Mouse (Mus musculus) hindlimb bud, embryonic 11.5 days (tissue): Measurements from ENCODE around the gene Ccnd1.
"Not testable (repeated sequence)": the region's sequence is repeated elsewhere in the genome, so short reads cannot be mapped to it uniquely, and the experiment has no call there.

Experiments used
- DNase-seq: peaks from one replicate; pipeline ENCODE4 v3.0.0-alpha.2; 2012; ENCODE audit warnings: low read depth, low spot score; ENCODE audit errors: extremely low spot score

The Ccnd1 gene

DNA sequence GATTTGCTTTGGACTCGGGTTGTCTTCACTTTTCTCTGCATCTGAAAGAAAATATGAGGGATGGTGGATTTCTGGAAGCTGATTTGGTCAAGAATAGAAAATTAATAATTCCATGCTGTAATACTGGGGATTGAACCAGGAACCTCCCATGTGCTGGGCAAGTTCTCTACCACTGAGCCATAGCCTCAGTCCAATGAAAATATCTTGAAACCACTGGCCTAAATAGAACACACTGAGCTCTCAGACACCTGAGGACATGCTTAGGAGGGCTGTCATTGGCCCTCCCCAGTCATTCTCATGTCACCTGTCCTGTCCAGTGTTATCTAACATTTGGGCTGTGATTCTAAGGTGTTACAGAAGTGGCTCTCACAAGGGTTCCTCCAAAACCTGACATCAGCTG, 28.6 kb downstream of the Ccnd1 start:
- DNase-seq, result no peak

DNA sequence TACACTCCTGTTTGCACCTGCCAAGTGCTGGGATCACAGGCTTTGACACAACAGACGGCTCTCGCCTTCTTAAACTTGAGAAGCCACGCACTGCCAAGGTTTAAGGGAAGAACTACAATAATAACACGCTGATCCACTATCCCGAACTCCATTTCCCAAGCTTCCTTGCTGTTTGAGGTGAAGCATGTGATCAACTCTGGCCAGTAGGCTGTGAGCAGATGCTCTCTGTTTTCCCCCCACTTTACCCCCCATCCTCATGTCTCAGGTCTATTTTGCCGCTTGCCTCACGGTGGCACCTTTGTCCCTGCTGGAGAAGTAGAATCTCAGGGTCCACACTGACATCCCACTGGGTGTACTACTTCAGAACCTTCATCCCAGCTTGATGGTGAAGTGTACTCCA, 31.0 kb downstream of the Ccnd1 start:
- no peak for DNase-seq

DNA sequence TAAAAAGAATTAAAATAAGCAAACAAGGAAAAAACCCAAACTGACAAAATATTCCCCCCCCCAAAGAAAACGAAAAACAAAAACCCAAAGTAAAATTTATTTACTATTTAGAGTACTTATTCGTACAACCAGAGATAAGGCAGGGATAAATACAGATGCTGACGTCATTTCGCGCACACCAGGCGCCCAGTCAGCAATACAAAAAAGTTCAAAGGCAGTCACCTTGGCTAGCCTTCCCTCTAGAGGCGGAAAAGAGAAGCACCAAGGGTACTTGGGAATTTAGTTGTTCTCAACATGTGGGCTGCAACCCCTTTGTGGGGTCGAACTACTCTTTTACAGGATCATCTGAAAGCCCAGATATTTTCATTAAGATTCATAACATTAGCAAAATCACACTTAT, 31.9 kb downstream of the Ccnd1 start:
- no peak for DNase-seq

DNA sequence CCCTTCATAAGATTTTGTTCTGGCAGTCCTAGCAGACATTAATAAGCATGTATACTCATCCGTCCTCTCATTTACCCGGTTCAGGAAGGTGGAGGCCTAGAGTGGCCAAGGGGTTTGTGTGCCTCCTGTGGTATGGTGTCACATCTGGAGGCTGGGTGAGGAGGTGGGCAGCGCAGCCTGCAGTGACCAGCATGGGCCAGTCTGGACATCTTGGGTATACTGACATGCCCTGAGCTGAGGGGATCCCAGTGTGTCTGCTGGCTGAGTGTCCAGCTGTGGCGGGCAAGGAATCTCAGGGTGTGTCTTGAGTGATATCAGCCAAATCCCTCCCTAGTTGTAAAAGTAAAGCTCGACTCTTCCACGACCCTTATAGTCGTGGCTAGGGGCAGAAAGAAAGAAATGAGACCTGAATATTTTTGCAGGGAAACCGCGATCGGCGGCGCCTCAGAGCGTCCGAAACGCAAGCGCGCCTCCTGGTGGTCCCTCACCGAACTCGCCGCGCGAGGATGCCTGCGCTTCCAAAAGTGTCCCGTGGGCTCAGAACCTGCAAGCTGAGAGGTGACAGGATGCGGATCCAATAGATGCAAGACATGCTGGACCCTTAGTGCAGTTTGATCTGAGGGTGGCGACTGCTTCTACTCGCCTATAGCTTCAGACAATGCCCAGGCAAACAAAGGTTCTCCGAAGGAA, 32.9 kb downstream of the Ccnd1 start:
- no peak for DNase-seq

DNA sequence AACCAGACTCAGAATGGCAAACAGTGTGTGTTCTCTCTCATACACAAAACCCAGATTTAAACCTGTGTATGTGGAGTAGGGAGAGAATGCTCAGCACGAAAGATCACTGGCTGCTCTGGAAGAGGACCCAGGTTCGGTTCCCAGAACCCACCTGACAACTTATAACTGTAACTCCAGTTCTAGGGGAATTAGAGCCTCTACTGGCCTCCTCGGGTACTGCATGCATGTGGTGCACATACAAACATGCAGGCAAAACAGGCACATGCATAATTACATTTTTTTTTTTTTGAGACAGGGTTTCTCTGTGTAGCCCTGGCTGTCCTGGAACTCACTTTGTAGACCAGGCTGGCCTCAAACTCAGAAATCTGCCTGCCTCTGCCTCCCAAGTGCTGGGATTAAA, 34.2 kb downstream of the Ccnd1 start:
- not testable (repeated sequence) for DNase-seq

DNA sequence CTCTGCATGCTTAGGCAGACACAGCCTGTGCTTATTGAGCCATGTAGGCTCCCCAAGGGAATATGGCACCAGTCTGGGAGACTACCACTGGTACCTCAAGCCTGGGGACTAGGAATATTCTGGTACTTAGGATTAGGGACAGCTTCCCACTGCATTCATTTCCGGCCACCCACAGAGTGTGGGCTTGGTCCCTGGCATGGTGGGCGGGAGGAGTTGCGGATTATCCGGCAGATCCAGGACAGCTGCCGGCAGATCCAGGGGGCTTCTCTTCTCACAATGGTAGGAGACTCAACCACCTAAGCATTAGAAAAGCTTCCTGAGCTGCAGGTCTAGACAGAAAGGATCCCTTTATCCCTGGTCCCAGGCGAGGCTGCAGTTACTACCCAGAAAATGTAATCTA, 41.2 kb downstream of the Ccnd1 start:
- DNase-seq, result no peak

DNA sequence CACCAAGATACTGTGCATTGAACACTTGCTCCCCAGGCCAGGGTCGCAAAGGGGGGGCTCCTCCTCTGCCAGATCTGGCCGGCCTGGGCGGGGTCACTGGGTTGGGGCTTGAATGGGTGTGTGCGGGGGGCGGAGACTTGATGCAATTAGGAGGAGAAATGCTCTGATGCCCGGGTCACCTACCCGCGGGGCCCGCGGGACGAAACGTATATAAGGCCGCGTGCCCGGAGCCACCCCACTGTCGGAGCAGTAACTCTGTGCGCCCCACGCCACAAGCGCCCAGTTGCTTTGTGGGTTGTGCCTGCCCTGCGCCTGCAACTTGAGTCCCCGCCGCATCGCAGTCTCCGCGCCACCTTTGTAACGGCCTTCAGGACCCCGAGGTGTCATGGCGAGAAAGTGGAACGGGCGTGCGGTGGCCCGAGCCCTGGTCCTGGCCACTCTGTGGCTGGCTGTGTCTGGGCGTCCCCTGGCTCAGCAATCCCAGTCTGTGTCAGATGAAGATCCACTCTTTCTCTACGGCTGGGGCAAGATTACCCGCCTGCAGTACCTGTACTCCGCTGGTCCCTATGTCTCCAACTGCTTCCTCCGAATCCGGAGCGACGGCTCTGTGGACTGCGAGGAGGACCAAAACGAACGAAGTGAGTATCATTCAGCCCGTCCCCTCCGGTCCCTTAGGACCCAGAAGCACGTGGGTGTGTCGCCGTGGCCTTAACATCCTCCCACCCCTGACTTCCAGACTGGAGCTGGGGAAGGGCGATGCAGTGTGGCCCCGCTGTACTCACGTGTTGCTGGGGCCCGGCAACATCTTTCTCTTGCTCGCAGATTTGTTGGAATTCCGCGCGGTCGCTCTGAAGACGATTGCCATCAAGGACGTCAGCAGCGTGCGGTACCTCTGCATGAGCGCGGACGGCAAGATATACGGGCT, 43.2 kb downstream of the Ccnd1 start, which contains the start of gene Fgf15:
Gene Fgf15, plus strand, starts transcription at position 238 of the 925 bp plus-strand sequence.
- no peak for DNase-seq

DNA sequence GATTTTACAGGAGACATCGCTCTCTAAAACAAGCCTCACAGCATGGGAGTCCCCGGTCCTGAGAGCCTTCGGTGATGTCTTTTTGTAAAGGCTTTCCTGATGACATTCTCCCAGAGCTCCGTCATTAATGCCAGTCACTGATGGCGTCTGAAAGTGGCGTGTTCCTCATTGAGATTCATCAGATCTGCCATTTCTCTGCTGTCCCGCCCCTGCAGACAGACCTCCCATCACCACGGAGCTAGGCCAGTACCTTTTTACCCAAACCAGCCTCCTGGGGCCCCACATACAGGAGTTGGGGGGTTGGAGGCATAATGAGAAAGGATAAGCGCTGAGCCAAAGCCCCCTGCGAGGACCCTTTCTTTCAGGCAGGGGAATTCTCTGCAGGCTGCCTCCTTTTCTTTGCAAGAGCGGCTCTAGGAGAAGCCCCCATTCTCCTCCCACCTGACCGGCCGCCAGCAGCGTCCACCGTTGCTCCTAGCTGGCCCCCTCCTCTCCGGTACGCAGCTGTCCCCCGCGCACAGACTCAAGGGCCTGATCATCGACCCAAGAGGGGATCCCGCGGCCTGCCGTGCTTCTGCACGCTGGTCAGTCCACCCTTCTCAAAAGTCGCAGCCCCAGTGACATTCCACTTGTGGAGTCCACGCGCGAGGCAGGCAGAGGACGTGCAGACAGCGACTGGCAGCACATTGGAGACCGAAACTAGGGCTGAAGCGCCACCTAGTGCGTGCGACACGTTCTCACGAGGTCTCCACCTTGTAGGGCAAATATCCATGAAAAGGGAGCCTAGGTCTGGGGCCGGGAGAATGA, 44.2 kb downstream of the Ccnd1 start:
- DNase-seq, result no peak

DNA sequence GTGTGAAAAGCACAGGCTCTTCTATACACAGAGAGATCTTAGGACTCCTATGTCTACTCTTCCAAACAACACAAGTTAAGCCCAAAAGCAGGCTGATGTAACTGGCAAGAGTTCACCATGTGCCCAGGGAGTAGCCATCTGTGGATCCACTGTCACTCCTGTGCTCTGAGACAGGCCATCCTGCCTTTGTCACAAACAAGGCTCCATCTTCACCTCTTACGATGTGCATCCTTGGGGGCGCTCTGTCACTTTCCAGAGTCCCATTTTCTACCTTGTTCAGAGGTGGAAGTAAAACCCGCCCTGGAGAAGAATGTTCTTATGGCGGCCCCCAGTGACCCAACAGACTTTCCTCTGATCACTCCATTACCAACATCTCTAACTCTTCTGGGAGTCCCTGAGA, 45.0 kb downstream of the Ccnd1 start:
- DNase-seq, result no peak

DNA sequence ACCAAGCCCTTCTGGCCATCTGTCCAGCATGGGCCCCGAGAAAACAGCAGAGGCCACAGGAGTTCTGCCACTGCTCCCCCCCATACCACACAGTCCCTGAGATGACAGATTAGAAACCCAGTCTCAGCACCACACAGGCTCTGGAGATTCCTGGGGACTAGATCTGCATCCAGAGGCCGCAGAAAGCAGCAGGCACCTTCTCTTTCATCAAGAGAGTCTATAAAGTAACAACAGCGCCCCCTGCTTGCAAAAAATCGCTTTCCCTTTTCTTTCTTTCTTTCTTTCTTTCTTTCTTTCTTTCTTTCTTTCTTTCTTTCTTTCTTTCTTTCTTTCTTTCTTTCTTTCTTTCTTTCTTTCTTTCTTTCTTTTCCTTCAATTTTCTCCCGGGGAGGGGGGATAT, 45.5 kb downstream of the Ccnd1 start:
- no peak for DNase-seq

DNA sequence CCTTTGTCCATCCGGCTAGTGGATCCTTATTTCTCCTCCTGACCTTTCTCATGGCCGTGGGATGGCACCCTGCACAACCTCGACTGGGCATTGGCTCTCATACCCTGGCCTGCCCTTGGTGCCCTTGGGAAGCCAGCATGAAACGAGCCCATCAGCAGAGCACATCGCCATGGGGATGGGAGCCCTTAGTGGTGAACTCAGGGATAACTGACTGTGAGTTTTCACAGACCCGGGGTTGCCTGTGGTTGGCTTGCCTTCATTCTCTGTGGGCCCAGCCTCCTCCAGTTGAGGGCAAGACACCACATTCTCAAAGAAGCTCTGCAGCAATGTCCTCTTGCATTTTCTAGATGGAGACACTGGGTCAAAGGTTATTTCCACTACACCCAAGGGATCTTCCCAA, 47.4 kb downstream of the Ccnd1 start:
- DNase-seq, result no peak

DNA sequence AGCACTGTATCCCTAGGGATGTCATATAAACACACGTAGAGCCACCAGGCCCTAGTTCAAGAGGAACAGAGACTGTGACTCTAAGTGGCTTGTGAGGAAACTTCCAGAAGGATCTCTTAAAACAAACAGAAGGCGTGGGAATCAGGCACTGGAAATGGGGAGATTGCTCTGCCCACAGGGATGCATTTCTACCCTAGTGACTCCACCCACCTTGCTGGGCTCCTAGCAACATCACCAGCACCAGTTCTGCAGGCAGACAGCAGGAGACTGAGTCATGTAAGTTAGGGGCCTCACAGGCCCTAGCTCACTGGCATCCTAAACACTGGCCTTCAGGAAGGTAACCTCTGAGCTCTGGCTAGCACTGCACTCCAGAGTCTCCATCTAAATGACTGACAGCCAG, 47.9 kb downstream of the Ccnd1 start:
- no peak for DNase-seq

DNA sequence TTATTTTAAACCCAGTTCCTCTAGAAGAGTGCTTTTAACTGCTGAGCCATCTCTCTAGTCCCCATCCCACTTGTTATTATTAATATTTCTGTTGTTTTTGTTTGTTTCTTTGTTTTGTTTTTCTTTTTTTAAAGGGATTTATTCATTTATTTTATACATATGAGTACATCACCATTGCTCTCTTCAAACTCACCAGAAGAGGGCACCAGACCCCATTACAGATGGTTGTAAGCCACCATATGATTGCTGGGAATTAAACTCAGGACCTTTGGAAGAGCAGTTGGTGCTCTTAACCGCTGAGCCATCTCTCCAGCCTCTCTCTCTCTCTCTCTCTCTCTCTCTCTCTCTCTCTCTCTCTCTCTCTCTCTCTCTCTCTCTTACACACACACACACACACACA, 49.1 kb downstream of the Ccnd1 start:
- DNase-seq, result not testable (repeated sequence)

DNA sequence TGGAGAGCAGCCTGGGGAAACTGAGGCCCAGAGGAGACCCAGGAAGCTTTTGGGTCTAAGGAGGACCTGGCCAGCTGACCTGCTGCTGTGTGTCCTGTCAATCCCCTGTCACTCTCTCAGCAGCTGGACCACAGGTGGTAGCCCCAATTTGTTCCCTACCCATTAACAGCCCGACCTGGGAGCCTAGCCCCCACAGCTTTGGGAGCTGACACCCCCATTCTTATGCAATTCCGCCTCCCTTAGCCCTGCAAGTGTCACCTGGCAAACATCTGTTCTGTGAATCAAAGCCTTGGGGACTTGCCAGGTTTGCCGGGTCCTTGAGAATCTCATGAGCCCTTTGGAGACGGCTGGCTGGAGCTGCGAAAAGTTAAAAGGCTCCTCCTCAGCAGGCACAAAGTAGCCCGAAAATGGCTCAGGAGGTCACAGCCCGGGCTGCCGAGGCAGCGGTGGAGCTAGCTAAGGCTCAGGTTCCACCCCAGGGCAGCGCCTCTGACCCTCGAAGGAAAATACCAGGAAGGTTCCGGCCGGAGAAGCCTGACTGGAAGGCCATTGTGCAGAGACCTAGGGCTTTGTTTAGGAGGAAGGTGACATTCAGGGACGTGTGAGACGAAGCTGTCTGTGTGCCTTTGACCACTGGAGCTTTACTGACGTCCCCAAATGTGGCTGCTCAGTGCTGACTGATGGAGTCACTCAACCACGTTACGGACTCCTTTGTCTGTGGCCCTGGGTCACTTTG, 51.0 kb downstream of the Ccnd1 start:
- DNase-seq, result no peak

DNA sequence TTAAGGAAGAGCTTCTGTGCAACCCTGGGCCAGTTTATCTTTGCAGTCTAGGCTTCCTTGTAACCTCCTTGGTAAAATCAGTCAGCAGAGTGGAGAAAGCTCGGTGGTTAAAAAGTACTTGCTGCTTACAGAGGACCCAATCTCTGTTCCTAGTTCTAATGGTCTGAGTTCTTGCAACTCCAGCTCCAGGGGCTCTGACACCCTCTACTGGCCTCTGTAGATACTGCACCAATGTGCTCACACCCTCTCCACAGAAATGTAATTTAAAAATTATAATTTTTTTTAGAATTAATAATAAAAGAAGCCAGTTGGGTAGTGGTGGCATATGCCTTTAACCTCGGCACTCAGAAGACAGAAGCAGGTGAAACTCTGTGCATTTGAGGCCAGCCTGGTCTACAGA, 52.1 kb downstream of the Ccnd1 start:
- no peak for DNase-seq

DNA sequence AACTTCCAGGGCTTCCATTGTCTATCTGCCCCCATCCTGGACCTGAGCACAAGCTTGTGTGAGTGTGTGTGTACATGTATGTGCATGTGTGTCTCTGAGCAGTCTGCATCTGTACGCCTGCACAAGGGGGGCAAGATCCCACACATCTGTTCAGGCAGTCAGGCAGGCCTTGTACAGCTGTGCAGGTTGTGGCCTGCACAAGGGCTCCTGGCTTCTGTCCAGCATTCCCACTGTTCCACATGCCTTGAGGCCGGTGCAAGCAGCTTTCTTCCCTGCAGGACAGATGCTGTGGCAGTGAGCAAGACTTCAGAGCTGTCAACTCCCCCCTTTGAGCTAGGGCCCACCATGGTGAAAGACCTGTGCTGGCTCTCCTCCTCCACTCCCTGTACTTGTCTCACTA, 56.6 kb downstream of the Ccnd1 start:
- DNase-seq, result no peak
